Mouse (Mus musculus) lung, postnatal 0 days (tissue): ENCODE measurements around the gene Spesp1.

Source experiments
- CTCF ChIP-seq: IDR thresholded peaks from 2 replicates; pipeline ENCODE4 v1.5.1; 2016; ENCODE audit warnings: antibody characterized with exemption, mild to moderate bottlenecking
- EP300 ChIP-seq: IDR thresholded peaks from 2 replicates; pipeline ENCODE4 v1.6.1; 2016; ENCODE audit warnings: antibody characterized with exemption, mild to moderate bottlenecking, control low read depth

DNA sequence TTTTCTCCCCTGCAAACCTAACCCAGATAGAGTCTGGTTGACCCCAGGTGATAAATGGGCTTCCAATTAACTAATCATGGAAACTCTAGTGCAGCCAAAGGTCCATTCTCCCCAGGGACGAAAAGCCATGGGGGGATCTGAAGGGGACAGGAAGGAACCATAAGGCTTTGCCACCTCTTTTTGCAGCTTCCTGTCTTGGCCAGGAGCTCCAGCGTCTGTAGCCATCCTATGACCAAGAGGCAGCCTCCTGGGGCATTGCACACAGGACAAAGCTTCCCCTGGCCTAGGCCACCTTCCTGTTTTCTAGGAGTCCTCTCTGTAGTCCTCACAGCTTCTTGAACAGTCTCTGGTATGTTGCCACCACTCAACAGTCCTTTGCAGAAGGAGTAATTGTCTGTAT lies 46.5 kb downstream of the Spesp1 start:
- TF ChIP-seq CTCF, result no peak
- TF ChIP-seq EP300, result no peak
